Mouse (Mus musculus) neural tube, embryonic 11.5 days (tissue): ENCODE results near the gene AW822073. TPM values are rescaled to one million over a fixed set of nuclear protein-coding genes. Genes with fewer than 3 reads are reported as not detected.

Source experiments
- ATAC-seq: fragments of 200-750 bp; cut with Nextera tagmentation; 2 replicates; pipeline ENCODE4 v1.8.0; 2017; ENCODE audit warnings: moderate number of reproducible peaks, mild to moderate bottlenecking, moderate TSS enrichment, moderate library complexity; ENCODE audit not compliant: insufficient read depth, low FRiP score, low TSS enrichment
- DNase-seq: peaks from one replicate; pipeline ENCODE4 v3.0.0-alpha.2; 2015; ENCODE audit warnings: low spot score
- H3K27ac ChIP-seq: fragments of 300-500 bp; sonication (generic); 2 replicates; pipeline ENCODE4 v1.5.1; 2014; ENCODE audit warnings: low read depth, mild to moderate bottlenecking, low read length
- H3K27me3 ChIP-seq: fragments of 300-500 bp; sonication (generic); 2 replicates; pipeline ENCODE4 v1.6.1; 2014; ENCODE audit warnings: mild to moderate bottlenecking, low read length, mixed read lengths; ENCODE audit not compliant: control insufficient read depth, insufficient read depth
- H3K36me3 ChIP-seq: fragments of 300-500 bp; sonication (generic); 2 replicates; pipeline ENCODE4 v1.6.1; 2014; ENCODE audit warnings: mild to moderate bottlenecking, low read length, moderate library complexity, mixed read lengths; ENCODE audit not compliant: control insufficient read depth, insufficient read depth
- H3K4me1 ChIP-seq: fragments of 300-500 bp; sonication (generic); 2 replicates; pipeline ENCODE4 v1.6.1; 2014; ENCODE audit warnings: low read length, mixed read lengths; ENCODE audit not compliant: control insufficient read depth, insufficient read depth
- H3K4me2 ChIP-seq: fragments of 300-500 bp; sonication (generic); 2 replicates; pipeline ENCODE4 v1.6.1; 2014; ENCODE audit warnings: low read depth, mild to moderate bottlenecking, moderate library complexity
- H3K4me3 ChIP-seq: fragments of 300-500 bp; sonication (generic); 2 replicates; pipeline ENCODE4 v1.5.1; 2014; ENCODE audit warnings: low read depth, low read length
- H3K9ac ChIP-seq: fragments of 300-500 bp; sonication (generic); 2 replicates; pipeline ENCODE4 v1.6.1; 2014; ENCODE audit warnings: mild to moderate bottlenecking, low read length
- H3K9me3 ChIP-seq: fragments of 300-500 bp; sonication (generic); 2 replicates; pipeline ENCODE4 v1.6.1; 2016; ENCODE audit warnings: low read length; ENCODE audit not compliant: control insufficient read depth
- WGBS: fragments of 180-500 bp; shearing (Covaris S2); extraction: QIAGEN DNeasy Blood & Tissue Kit; methylation state at CpG from one replicate; pipeline ENCODE4 v1.1.7; 2014; 5-methylcytosine and 5-hydroxymethylcytosine counted together
- polyA plus RNA-seq: library from polyadenylated mRNA; unstranded; fragments of >200 nt; fragmentation: Nextera tagmentation; extraction: Ambion mirVana; gene quantifications from 2 replicates; pipeline ENCODE4 v1.2.1, GENCODE M21; 2014

Gene AW822073
- polyA plus RNA-seq, 1 experiment from 2014 or later = not detected

- no peaks in the 10 kb centered on the region for H3K27me3 ChIP-seq
- WGBS = 90% methylated on average over 2 of the region's 2 CpGs
- ATAC-seq = no peak
Observed at GRCm38 (mm10) chr10:58211213-58211612, 13.5 kb downstream of the AW822073 start.

GRCm38 (mm10) chr10:58210514-58210913 is 14.2 kb downstream of the AW822073 start:
- Histone ChIP-seq H3K9ac (no peak overlapping the region), H3K9me3 (no peaks in the 10 kb centered on the region; the same call in 1 of the 2 replicates), H3K27ac (no peak overlapping the region), H3K4me1 (no peaks in the 10 kb centered on the region), H3K27me3 (no peaks in the 10 kb centered on the region), H3K4me2 (no peak overlapping the region), H3K4me3 (no peak overlapping the region), H3K36me3 (no peaks in the 10 kb centered on the region)
- WGBS = 68% methylated on average over 1 of the region's 1 CpGs
- ATAC-seq (no peak), DNase-seq (no peak)

More at GRCm38 (mm10) chr10:58211213-58211612, 13.5 kb downstream of the AW822073 start:
- Histone ChIP-seq H3K4me3 (no peak overlapping the region), H3K4me2 (no peak overlapping the region), H3K36me3 (no peaks in the 10 kb centered on the region), H3K4me1 (no peaks in the 10 kb centered on the region), H3K9ac (no peak overlapping the region), H3K9me3 (no peaks in the 10 kb centered on the region; the same call in 1 of the 2 replicates), H3K27ac (no peak overlapping the region)
- DNase-seq = no peak

- Histone ChIP-seq H3K4me1 (no peaks in the 10 kb centered on the region), H3K27me3 (no peaks in the 10 kb centered on the region), H3K9me3 (no peaks in the 10 kb centered on the region; the same call in 1 of the 2 replicates), H3K36me3 (no peaks in the 10 kb centered on the region), H3K9ac (no peak overlapping the region), H3K4me2 (no peak overlapping the region), H3K27ac (no peak overlapping the region), H3K4me3 (no peak overlapping the region)
- 74% methylated on average over 2 of the region's 2 CpGs for WGBS
- ATAC-seq (no peak), DNase-seq (no peak)
Observed at GRCm38 (mm10) chr10:58209710-58210467, 14.8 kb downstream of the AW822073 start.

GRCm38 (mm10) chr10:58206639-58207404 is 17.9 kb downstream of the AW822073 start:
- no peaks in the 10 kb centered on the region; the same call in 1 of the 2 replicates for H3K9me3 ChIP-seq
- H3K4me3 ChIP-seq = no peak overlapping the region
- peak; percentile 21; the same call in 1 of the 2 replicates for ATAC-seq
- no peak overlapping the region for H3K27ac ChIP-seq
- no peak overlapping the region for H3K4me2 ChIP-seq
- H3K36me3 ChIP-seq = no peaks in the 10 kb centered on the region
- no peak for DNase-seq
- 85% methylated on average over 4 of the region's 4 CpGs for WGBS
- H3K27me3 ChIP-seq = no peaks in the 10 kb centered on the region
- no peak overlapping the region for H3K9ac ChIP-seq
- H3K4me1 ChIP-seq = no peaks in the 10 kb centered on the region

- Histone ChIP-seq H3K9ac (no peak overlapping the region), H3K4me1 (no peaks in the 10 kb centered on the region), H3K27me3 (no peaks in the 10 kb centered on the region), H3K9me3 (no peaks in the 10 kb centered on the region; the same call in 1 of the 2 replicates), H3K36me3 (no peaks in the 10 kb centered on the region), H3K27ac (no peak overlapping the region), H3K4me3 (no peak overlapping the region), H3K4me2 (no peak overlapping the region)
- DNase-seq (no peak), ATAC-seq (no peak)
- WGBS = 53% methylated on average over 1 of the region's 1 CpGs
Observed at GRCm38 (mm10) chr10:58205986-58206385, 18.7 kb downstream of the AW822073 start.

Other genes with a start within 250 kb of the AW822073 start
- not detected in 2 replicates for gene Duxf3, start 7.7 kb upstream of the AW822073 start, polyA plus RNA-seq
- gene Gm4981, start 11.8 kb upstream of the AW822073 start, polyA plus RNA-seq = not detected in 2 replicates
- 39.0 and 40.5 TPM in 2 replicates for gene Gcc2, start 30.6 kb upstream of the AW822073 start, polyA plus RNA-seq
- gene Lims1, start 98.5 kb upstream of the AW822073 start, polyA plus RNA-seq = 80.0 and 87.4 TPM in 2 replicates
- gene Ranbp2, start 222.0 kb upstream of the AW822073 start, polyA plus RNA-seq = 28.8 and 30.2 TPM in 2 replicates